Mouse (Mus musculus) liver, embryonic 16.5 days (tissue): Measurements from ENCODE around the gene Pgam1. TPM values are rescaled to one million over a fixed set of nuclear protein-coding genes. Genes with fewer than 3 reads are reported as not detected.

ENCODE experiments used
- ATAC-seq: fragments of 200-750 bp; cut with Nextera tagmentation; 2 replicates; pipeline ENCODE4 v1.8.0; 2017; ENCODE audit warnings: low read depth, mild to moderate bottlenecking, moderate number of reproducible peaks, moderate library complexity
- H3K27ac ChIP-seq: fragments of 300-500 bp; sonication (generic); 2 replicates; pipeline ENCODE4 v1.5.1; 2014; ENCODE audit warnings: mild to moderate bottlenecking, low read length
- H3K27me3 ChIP-seq: fragments of 300-500 bp; sonication (generic); 2 replicates; pipeline ENCODE4 v1.6.1; 2014; ENCODE audit warnings: low read depth, low read length, mixed read lengths; ENCODE audit not compliant: control insufficient read depth, insufficient read depth
- H3K36me3 ChIP-seq: fragments of 300-500 bp; sonication (generic); 2 replicates; pipeline ENCODE4 v1.6.1; 2014; ENCODE audit warnings: mild to moderate bottlenecking; ENCODE audit not compliant: control insufficient read depth, insufficient read depth
- H3K4me1 ChIP-seq: fragments of 300-500 bp; sonication (generic); 2 replicates; pipeline ENCODE4 v1.6.1; 2014; ENCODE audit warnings: low read depth, low read length, mixed read lengths; ENCODE audit not compliant: control insufficient read depth
- H3K4me2 ChIP-seq: fragments of 300-500 bp; sonication (generic); 2 replicates; pipeline ENCODE4 v1.6.1; 2014; ENCODE audit warnings: low read depth, low read length, mixed read lengths
- H3K4me3 ChIP-seq: fragments of 300-500 bp; sonication (generic); 2 replicates; pipeline ENCODE4 v1.5.1; 2014; ENCODE audit warnings: low read depth, mild to moderate bottlenecking, low read length
- H3K9ac ChIP-seq: fragments of 300-500 bp; sonication (generic); 2 replicates; pipeline ENCODE4 v1.6.1; 2014; ENCODE audit warnings: low read depth, low read length
- H3K9me3 ChIP-seq: fragments of 300-500 bp; sonication (generic); replicated peaks from 2 replicates; pipeline ENCODE4 v1.6.1; 2016; ENCODE audit warnings: low read length; ENCODE audit not compliant: control insufficient read depth
- WGBS: fragments of 180-500 bp; shearing (Covaris S2); extraction: QIAGEN DNeasy Blood & Tissue Kit; methylation state at CpG from one replicate; pipeline ENCODE4 v1.1.7; 2014; ENCODE audit not compliant: insufficient replicate concordance; 5-methylcytosine and 5-hydroxymethylcytosine counted together
- polyA plus RNA-seq: library from polyadenylated mRNA; unstranded; fragments of >200 nt; fragmentation: Nextera tagmentation; extraction: Ambion mirVana; gene quantifications from 2 replicates; pipeline ENCODE4 v1.2.1, GENCODE M21; 2015

Gene Pgam1
- polyA plus RNA-seq, 1 experiment from 2014 or later: 408 TPM

GRCm38 (mm10) chr19:41916853-41917252 is 5.1 kb downstream of the Pgam1 start:
- Histone ChIP-seq H3K27ac (no peak overlapping the region), H3K9me3 (no peaks in the 10 kb centered on the region), H3K27me3 (no peaks in the 10 kb centered on the region), H3K4me2 (no peak overlapping the region), H3K4me3 (no peak overlapping the region), H3K9ac (no peak overlapping the region), H3K36me3 (peaks cover 31% of the 10 kb centered on the region), H3K4me1 (peaks cover 19% of the 10 kb centered on the region)
- WGBS: 66% methylated on average over 4 of the region's 4 CpGs
- no peak for ATAC-seq

- Histone ChIP-seq H3K4me3 (no peak overlapping the region), H3K27me3 (no peaks in the 10 kb centered on the region), H3K36me3 (peaks cover 31% of the 10 kb centered on the region), H3K4me1 (no peaks in the 10 kb centered on the region; the same call in 1 of the 2 replicates), H3K4me2 (no peak overlapping the region), H3K9ac (no peak overlapping the region), H3K9me3 (no peaks in the 10 kb centered on the region), H3K27ac (no peak overlapping the region)
- ATAC-seq: no peak
- WGBS: 65% methylated on average over 4 of the region's 4 CpGs
Observed at GRCm38 (mm10) chr19:41919471-41919870, 7.7 kb downstream of the Pgam1 start.

DNA sequence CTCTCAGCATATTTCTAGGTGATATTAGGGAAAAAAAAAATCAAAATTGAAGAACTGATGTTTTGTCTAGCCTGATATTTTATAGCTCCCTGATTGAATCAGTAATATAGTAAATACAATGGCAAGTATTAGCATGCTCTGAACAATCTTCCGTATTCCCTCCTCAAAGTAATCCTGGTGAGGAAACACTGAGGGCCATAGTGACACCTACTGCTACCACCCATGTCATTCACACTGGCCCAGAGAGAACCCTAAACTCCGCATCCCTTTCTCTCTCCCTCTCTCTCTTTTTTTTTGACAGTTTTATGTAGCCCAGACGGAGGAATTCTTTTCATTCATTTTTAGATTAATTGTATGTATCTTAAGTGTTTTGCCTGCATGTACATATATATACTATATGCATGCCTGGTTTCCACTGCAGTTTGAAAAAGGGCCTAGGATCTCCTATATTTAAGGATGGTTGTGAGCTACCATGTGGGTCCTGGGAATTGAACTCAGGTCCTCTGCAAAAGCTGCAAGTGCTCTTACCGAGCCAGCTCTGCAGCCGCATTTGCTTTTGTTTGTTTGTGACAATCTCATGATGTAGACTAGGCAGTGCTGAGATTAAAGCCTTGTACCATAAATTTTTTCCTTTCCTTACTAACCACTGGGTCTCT is 8.8 kb downstream of the Pgam1 start:
- Histone ChIP-seq H3K4me3 (no peak overlapping the region), H3K4me2 (no peak overlapping the region), H3K9me3 (no peaks in the 10 kb centered on the region), H3K9ac (no peak overlapping the region), H3K4me1 (no peaks in the 10 kb centered on the region), H3K27ac (no peak overlapping the region), H3K27me3 (no peaks in the 10 kb centered on the region), H3K36me3 (peaks cover 31% of the 10 kb centered on the region)
- ATAC-seq: no peak
- 70% methylated on average over 5 of the region's 5 CpGs for WGBS

DNA sequence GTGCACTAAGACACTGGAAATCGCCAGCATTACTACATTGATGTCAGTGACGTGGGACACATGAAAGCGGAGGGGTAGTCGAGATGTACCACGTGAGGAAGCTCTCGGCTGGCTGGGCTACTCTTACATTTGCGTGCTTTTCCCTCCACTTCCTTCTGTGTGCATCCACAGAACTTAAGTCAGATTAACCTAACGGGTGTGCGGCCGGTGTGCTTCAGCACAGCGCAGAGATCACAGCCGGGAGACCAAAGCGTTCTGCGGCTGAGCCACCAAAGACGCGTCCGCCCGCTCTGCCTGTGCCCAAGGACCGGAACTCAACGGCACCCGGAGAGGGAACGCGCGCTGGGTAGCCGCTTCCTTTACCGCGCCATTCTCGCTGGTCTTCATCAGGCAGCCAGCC is 21.0 kb downstream of the Pgam1 start:
- H3K4me3 ChIP-seq: peak overlapping the region; percentile 82
- H3K36me3 ChIP-seq: peaks cover 5% of the 10 kb centered on the region; the same call in 1 of the 2 replicates
- H3K9me3 ChIP-seq: no peaks in the 10 kb centered on the region
- no peaks in the 10 kb centered on the region for H3K27me3 ChIP-seq
- under 1% methylated on average over 28 of the region's 28 CpGs for WGBS
- peak overlapping the region; percentile 85 for H3K9ac ChIP-seq
- peaks cover 18% of the 10 kb centered on the region for H3K4me1 ChIP-seq
- no peak for ATAC-seq
- peak overlapping the region; percentile 93 for H3K4me2 ChIP-seq
- H3K27ac ChIP-seq: peak overlapping the region; percentile 66

DNA sequence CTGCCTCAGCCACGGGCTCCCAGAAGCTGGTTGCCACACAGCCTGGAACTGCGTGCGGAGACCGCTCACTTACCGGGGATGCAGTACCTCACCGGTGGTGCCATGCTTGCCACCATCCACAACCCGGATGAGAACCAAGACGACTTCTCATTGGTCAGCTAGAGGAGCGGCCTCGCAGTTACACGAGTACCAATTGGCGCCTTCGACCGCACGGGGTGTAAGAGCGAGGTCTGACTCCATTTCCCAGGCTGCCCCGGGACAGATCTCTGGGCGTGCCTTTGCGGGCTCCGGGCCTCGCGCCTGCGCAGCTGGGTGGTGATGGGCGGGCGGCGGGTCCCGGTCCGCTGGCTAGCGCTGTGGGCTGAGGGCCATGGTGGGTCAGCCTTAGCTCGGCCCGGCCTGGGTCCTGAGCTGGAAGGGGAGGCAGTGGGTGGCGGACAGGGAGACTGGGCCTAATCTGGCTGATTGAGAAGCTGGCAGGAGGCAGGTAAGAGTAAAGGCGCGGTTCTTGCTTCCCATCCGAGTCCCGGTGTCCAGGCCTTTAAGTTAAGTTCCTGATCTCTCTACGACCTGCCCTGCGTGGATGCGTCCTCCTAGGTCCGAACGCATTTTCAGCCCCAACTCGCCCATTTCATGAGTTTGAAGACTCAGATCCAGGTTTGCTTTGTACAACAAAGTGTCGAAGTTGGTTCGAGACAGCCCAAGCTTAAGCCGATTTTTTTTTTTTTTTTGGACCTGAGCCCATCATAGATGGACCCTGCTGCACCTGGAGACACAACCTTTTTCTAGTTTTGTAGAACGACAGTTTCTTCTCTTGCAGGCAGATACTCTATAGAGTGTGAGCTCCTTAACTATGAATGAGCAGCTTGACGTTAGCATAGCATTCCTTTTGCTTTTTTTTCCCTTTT is 21.7 kb downstream of the Pgam1 start, which contains the start of the genes Exosc1 and Zdhhc16:
TSS of gene Exosc1 (minus strand) at position 245 of the 908 bp plus-strand sequence.
TSS of gene Zdhhc16 (plus strand) at position 302 of the 908 bp plus-strand sequence.
- Histone ChIP-seq H3K9me3 (no peaks in the 10 kb centered on the region), H3K36me3 (peaks cover 10% of the 10 kb centered on the region), H3K4me3 (peak within 1 kb of the TSS; percentile 82), H3K9ac (peak within 1 kb of the TSS; percentile 85), H3K27ac (peak within 1 kb of the TSS; percentile 66), H3K4me2 (peak within 1 kb of the TSS; percentile 93), H3K27me3 (no peaks in the 10 kb centered on the region), H3K4me1 (peaks cover 18% of the 10 kb centered on the region)
- under 1% methylated on average over 47 of the region's 47 CpGs for WGBS
- peak; percentile 100 for ATAC-seq

DNA sequence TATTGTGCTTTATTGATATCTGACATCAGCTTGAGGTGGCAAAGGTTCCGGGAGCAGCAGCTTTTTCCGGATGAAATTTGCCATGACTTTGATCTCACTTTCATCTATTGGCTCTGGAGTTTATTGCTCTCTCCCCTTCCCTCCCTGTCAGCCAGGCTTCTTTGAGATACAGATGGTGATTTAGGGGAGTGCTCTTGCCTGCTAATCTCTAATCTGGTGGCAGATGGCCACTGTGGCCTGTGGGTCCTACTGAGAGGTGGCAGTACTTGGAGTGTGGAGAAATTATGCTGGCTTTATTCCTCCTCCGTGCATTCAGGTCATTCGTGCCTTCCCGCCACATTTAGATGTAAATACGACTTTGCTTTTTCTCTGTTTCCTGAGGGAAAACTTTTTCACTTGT is 22.4 kb downstream of the Pgam1 start:
- no peaks in the 10 kb centered on the region for H3K27me3 ChIP-seq
- no peaks in the 10 kb centered on the region for H3K9me3 ChIP-seq
- no peak for ATAC-seq
- H3K4me3 ChIP-seq: peak overlapping the region; percentile 82
- H3K36me3 ChIP-seq: peaks cover 10% of the 10 kb centered on the region
- WGBS: 22% methylated on average over 6 of the region's 6 CpGs
- H3K9ac ChIP-seq: peak overlapping the region; percentile 85
- peak overlapping the region; percentile 75 for H3K4me2 ChIP-seq
- no peak overlapping the region for H3K27ac ChIP-seq
- H3K4me1 ChIP-seq: peaks cover 18% of the 10 kb centered on the region

- peaks cover 18% of the 10 kb centered on the region for H3K4me1 ChIP-seq
- WGBS: 81% methylated on average over 1 of the region's 1 CpGs
- H3K27me3 ChIP-seq: no peaks in the 10 kb centered on the region
- no peak overlapping the region for H3K27ac ChIP-seq
- H3K4me2 ChIP-seq: no peak overlapping the region
- H3K9me3 ChIP-seq: no peaks in the 10 kb centered on the region
- no peak for ATAC-seq
- H3K9ac ChIP-seq: no peak overlapping the region
- H3K4me3 ChIP-seq: no peak overlapping the region
- H3K36me3 ChIP-seq: peaks cover 16% of the 10 kb centered on the region
Observed at GRCm38 (mm10) chr19:41935921-41936320, 24.2 kb downstream of the Pgam1 start.

- Histone ChIP-seq H3K27me3 (no peaks in the 10 kb centered on the region), H3K4me1 (peaks cover 9% of the 10 kb centered on the region), H3K9me3 (no peaks in the 10 kb centered on the region), H3K36me3 (peaks cover 35% of the 10 kb centered on the region), H3K9ac (no peak overlapping the region), H3K4me2 (no peak overlapping the region), H3K4me3 (no peak overlapping the region), H3K27ac (no peak overlapping the region)
- 84% methylated on average over 5 of the region's 5 CpGs for WGBS
- no peak for ATAC-seq
Observed at GRCm38 (mm10) chr19:41938539-41938938, 26.8 kb downstream of the Pgam1 start.

GRCm38 (mm10) chr19:41943841-41944240 is 32.1 kb downstream of the Pgam1 start:
- 72% methylated on average over 7 of the region's 7 CpGs for WGBS

More at GRCm38 (mm10) chr19:41943841-41944240, 32.1 kb downstream of the Pgam1 start:
- H3K9ac ChIP-seq: no peak overlapping the region
- H3K4me2 ChIP-seq: no peak overlapping the region
- no peak overlapping the region for H3K27ac ChIP-seq
- peaks cover 66% of the 10 kb centered on the region for H3K36me3 ChIP-seq
- no peak for ATAC-seq
- H3K27me3 ChIP-seq: no peaks in the 10 kb centered on the region
- no peaks in the 10 kb centered on the region for H3K4me1 ChIP-seq
- no peak overlapping the region for H3K4me3 ChIP-seq
- H3K9me3 ChIP-seq: no peaks in the 10 kb centered on the region
